Mouse (Mus musculus): ENCODE data around the gene Aldh3b1.

- TF ChIP-seq CTCF (IDR thresholded peaks at IDR 0.05; ENCODE audit: control insufficient read depth, insufficient read depth, low read length) (no peak), POLR2A (IDR thresholded peaks at IDR 0.05; ENCODE audit: borderline replicate concordance, control insufficient read depth, low read depth, low read length) (no peak)
Measured at GRCm38 (mm10) chr19:3884325-3884990, 45.1 kb downstream of the Aldh3b1 start.
